Mouse (Mus musculus): ENCODE measurements at regions not wholly inside any gene's neighbourhood (a gene's known extent, or its start where the extent isn't known, plus 50 kb on each side); places are given as distances from the start of the nearest gene placed in this dataset.
"Not testable (repeated sequence)": the region's sequence is repeated elsewhere in the genome, so short reads cannot be mapped to it uniquely, and the experiment has no call there.

DNA sequence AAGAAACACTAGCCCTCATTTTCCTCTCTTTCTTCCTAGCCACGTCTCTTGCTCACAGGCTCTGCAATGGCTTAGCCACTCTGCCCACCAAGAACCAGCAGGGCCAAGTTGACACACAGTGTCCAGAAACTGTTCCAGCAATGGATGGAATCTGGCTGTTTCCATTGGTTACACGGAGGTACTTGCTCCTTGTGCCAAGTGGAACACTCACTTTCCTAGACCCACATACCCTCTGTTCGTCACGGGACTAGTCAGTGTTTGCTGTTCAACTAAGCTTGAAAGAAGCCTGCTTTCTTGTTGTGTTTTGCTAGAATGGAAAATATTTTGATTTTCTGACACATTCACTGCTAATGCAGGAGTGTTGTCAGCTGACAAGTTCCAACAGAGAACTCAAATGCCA, 575.7 kb upstream of the Gulo start:
- no peak for DNase-seq

DNA sequence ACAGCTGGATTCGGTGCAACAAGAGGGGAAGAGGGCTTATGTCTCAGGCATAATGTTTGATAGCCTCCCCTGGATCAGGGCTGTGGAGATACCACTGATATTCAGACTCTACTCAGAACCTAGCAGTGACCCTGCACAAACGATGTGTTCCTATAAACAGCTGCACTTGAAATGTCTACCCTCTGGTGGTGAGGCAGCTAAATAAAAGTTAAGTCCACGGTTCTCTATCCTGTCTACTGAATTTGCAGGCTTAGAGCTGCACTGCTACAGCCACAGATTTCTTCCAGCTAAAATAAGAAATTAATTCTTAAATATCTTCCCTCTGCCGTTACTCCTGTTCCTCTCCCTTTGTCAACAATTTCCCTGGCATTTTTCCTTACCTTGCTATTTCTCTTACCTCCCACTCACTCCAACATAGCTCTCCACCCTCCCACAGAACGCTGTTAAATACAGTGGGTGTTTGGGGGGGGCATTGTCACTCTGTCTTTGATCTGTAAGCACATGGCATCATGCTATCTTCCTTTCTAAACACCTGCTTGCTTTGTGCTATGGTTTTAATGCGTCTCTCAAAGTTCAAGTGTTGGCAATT, 571.0 kb upstream of the Gulo start:
- DNase-seq: no peak

DNA sequence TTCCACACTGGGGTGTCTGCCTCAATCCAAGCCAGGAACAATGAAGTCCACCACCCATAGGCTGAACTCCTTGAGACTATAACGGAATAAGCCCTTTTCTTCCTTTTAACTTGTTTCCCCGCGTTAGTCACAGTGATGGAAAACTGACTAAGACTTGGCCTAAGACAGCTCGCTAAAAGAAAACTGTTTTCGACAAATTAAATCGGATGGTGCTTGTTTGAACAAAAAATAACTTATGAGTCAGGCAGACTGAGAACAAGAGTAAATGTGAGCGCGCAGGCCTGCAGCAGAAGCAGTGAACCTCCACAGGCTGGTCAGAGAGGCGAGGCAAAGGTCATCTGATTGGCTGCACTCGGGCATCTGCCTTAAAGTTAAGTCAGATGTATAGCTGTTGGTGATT, 557.6 kb upstream of the Gulo start:
- no peak for DNase-seq

DNA sequence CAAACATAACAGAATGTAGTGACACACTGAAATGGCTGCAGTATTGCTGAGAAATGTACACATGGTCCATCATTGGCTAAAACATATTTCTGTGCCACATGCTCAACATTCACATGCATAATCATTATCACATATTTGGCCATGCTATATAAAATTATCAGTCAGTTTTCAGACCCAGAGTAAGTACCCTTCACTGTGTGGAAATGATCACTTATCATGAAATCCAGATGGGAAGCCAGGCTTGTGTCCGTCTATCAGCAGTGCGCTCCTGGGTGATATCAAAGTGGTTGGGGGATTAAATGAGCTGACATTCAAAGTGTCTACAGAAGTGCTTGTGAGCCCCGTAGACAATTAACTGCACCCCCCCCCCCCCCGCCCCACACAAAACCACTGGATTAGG, 553.7 kb upstream of the Gulo start:
- DNase-seq: no peak

DNA sequence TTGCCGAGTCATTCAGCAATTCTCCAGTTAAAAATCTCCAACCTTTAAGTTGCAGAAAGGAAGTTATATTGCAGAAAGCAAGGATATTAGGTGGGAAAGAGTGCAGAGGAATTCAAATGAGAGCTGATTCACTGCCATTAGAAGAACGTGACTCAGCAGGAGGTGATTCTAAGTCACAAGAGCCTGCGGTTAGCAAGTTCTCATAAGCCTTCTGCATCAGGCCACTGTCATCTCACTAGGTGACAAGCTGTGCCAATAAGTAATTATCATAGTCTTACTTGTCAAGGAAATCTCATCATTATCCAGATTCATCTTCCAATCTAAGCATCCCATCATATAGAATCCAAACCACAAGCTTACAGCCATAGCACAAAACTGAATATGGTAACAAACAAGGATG, 552.7 kb upstream of the Gulo start:
- no peak for DNase-seq

DNA sequence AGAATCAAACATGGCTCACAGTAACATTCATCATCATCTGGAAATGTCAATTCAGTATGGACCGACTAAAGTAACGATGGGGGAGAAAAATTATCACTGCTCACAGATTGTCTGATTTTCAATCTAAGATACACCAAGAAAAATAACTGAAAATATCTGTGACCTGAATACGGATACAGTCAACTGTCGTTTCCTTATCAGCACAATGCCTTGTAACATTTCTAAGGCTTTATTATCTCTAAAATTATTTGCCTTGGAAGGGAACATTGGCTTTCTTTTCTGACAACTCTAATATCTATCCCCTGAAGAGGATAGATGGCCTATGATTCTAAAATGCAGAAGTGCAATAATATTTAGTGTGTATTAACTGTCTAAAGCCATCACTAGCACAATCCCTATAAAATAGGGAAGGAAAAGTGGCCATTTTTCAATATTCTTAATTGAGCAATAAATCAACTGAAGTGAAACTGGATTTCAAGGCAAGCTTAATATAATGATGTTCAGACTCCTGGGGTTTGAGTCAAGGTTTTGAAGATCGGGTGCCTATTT, 552.1 kb upstream of the Gulo start:
- DNase-seq: no peak

DNA sequence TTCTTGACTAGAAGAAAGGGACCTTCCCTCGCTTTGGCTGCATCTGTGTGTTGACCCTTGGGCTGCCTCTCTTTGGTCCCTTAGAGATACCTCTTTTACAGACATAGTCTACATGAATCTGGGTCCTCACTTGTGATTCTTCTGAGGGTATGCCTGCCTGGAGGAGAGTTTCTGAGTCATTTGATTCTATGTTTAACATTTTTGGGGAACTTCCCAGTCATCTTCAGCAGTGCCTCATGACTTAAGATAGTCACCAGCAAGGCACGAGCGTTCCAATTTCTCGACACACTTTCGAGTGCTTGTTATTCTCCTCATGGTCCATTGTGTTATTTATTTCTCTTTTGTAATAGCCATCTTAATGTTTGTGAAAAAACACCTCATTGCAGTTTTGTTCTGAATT, 549.4 kb upstream of the Gulo start:
- no peak for DNase-seq

DNA sequence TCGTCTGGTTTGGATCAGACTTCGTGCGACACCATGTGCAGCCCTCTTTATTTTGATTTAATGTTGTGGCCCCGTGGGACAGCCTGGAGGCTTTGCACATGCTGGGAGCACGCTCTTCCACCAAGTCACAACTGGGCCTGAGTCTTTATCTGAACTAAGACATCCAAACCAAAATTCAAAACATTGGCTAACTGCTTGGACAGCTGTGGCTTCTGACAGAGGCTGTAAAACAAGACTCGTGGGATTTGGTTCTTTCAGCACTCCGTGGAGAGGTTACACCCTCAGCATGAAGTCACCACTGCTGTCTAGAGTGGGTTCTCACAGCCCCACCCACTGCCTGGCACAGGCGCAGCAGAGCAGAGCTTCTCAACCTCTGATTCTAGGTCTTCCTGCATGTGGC, 548.6 kb upstream of the Gulo start:
- no peak for DNase-seq

DNA sequence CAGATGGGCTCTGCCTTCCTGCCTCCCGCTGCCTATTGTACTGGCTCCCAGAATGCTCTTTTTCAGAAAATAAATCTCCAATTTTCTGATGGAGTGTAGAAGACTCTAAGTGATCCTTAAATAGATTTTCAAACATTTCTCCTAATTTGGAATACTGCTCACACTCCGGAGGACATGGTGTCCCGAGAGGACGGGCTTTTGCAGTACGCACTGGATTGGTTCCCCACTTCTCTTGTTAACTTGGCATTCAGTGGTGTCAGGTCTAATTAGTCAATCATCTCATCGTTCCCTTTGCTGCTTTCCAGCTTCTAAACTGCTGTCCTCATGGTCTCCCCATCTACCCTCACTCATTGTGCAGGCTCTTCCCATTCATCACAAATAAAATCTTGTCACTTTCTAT, 529.5 kb upstream of the Gulo start:
- no peak for DNase-seq

DNA sequence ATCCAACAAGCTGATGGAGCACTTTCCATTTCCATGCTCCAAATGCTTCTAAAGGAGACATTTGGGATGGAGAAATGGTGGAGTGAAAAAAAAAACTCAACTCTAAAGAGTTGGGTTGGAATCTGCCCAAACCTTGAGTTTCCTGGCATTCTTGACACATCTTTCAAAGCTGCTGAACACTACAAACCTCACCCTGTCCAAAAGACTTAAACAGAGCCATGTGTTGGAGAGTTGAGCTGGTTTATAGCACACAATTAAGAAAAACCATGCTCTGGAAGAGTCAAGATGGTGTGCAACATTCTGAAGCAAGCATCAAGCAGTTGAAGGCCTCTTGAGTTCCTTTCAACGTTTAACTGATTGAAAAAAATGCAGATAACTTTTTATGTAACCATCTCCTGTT, 525.7 kb upstream of the Gulo start:
- no peak for DNase-seq

DNA sequence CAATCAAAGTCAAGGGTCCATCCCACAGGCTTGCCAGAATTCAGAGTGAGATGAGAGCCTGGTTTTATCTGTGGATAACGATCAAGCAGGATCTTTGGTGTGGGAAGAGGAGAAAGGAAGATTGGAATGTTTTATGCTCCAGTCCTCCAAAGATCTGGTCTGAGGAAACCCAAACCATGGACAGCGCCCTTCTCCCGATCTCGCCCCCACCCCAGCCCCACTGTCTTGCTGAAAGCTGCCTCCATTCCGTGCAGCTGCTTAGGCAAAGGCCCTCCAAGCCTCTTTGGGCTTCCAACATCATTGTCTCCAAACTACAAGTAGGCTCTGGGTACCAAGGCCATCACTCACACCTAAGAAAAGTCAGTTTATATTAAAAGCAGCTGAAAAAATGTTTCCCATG, 519.1 kb upstream of the Gulo start:
- DNase-seq: no peak

DNA sequence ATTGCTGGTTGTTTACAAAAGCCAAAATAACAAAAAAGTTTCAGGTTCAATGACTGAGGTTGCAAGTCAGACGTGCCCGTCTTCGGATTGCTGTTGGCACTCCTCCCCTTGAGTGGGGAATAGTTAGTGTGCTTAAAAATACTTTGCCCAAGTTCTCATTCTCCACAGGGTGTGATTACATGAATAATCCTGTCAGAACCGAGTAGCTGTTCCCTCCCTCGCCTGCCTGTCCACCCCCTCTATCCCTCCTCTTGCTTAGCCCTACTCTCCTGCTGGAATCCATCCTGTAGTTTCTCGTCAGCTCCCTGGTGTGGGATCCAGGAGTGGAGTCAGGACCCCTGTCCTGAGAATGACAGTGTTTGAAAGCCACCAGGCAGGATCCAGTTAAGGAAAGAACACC, 518.1 kb upstream of the Gulo start:
- DNase-seq: no peak

DNA sequence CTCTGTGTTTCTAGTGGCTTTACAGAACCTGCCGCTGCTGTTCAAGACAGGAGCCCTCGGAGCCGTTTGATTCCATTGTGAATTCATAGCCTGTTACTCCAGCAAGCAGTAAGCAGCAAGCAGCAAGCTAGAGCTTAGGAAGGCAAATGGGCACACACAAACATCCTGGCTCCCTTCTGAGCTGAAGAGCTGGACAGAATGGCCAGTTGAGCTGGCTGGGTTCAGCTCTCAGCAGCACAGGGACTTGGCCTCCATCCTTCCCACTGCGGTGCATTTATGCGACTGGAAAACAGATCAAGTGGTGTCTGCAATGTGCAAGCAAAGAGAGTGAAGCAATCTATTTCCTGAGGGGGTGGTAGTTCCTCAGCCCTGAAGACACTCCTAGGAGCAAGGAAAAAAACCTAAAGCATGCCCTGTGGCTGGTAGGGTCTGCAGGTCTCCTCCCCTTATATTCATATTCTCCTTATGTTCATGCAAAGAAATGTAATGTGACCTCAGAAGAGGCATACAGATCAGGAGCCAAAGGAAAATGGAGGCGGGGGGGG, 513.9 kb upstream of the Gulo start:
- DNase-seq: peak; percentile 9

DNA sequence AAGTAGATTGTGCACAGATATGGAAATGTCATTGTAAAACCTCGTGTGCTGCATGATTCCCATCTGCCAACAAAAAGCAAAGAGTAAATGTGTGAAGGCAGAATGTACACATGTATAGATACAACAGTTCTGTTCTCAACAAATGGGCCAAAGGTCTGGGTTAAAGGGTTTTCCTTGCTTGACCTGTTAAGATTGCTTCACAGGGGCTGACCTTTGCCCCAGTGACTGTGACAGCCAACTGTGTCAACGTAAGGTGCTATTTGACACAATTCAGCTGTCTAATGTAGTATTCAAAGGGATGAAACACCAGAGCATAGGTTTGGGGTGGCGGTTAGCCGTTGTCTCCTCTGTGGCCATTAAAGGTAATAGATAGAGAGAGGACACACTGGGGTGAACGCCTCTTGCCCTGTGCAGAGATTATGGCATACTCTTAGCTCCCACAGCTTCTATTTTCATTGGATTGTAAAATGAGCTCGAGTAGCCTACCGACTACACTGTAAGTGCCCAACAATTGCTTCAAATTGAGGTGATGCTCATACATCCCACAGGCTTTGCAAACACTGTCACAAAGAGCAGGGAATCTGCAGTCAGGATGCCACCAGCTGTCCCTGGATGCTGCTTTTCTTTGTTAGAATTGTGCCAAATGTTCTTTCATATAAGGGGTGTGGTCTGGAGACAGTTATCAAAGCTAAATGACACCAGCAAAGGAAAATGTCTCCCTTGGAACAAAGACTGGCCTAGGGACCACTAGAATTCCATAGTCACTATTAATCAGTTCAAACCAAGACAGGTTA, 513.0 kb upstream of the Gulo start:
- no peak for DNase-seq

DNA sequence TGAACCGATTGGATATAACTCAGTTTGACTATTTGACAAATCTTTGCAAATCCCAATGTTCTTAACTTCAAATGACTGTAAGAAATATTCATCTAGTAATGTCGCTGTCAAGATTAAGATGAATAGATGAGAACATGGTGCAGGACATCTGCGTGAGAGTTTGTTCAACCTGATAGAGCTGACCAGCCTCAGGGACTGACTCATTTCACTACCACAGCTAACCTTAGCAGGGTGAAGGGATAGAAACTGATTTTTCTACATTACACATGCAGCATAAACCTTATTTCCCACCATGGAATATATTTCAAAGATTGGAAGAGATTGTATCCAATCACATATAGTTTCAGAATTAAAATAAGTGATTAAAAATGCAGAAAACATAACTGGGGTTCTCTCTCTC, 507.8 kb upstream of the Gulo start:
- no peak for DNase-seq

DNA sequence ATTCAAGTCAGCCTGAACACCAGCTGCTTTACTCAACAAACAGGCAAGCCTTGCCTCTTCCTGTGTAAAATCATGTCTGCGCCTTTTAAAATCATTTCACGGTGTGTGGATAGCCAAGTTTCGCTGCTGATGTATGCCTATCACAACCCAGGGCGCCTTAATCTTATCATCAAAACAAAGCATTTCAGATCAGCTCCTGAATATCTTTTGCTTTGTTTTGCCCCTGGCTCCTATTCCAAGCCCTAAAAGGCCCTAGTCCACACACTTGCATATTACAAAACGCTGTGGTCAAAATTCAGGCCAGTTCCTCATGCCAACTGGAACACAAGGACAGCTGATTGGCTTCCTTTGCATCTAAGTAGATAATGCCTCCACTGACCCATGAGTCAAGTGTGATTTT, 501.7 kb upstream of the Gulo start:
- DNase-seq: peak; percentile 51

DNA sequence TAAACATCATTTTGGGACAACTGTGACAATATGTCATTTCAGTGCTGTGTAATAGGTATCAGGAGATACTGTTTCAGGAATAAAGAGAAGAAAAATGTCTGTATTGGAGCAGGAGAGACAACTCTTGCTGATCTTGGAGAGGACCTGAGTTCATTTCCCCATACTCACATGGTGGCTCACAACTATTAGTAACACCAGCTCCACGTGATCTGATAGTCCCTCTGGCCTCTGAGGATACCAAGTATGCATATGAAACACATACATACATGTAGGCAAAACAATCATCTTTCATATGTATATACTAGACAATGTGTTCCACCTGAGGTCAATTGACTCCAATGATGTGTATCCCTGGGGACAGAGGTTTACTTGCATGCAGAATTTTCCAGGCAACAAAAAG, 501.2 kb upstream of the Gulo start:
- no peak for DNase-seq

DNA sequence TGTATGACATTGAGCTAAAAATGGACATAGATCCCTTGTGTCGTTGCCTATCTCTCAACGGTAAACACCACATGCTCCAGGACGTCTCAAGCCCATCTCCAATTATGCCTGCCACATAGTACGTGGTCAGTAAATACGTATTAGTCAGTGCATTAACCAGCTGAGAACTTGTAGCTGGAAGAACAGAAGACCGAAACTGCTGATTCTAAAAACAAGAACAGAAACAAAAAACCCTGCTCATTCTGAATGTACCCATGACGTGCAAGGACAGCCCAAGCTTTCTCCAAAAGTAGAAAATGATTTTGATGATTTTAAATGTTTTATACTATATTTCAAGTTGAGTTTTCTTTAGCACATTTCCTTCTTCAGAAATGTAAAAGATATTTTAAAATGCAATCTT, 500.7 kb upstream of the Gulo start:
- no peak for DNase-seq

DNA sequence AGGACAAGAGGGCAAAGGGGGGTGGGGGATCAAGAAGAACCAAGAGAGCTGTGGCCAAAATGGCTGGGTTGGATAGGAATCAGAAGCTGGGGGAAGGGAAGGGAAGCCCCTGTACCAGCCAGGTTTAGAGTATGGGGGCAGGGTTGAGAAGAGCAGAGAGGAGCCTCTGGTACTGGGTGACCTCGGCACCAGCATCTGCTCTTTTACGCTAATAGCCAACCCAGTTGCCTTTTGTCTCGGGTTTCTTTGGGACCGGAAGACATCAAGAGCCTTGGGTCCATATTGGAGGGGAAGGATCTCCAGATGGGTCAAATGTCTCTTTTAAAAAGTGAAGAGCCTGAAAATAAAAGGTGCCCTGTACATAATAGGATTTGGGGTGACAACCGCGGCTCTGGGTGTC, 493.0 kb upstream of the Gulo start:
- no peak for DNase-seq

DNA sequence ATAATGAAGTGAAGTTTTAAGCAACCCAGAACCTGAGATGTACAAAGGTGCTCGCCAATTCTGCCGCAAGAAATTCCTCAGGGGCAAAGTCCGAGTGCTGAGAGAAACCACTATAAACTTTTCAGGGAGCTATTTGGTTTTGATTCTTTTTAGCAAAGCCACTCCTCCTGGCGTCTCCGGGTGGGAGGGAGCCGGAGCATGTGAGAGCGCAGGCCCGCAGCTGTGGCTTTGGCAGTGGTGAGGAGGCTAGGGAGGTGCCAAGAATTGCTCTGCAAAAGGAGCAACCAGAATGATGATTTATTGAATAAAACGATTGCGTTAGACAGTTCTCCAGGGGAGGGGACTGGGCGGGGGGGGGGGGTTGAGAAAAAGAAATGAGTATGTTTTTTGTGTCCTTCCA, 490.9 kb upstream of the Gulo start:
- peak; percentile 38 for DNase-seq

DNA sequence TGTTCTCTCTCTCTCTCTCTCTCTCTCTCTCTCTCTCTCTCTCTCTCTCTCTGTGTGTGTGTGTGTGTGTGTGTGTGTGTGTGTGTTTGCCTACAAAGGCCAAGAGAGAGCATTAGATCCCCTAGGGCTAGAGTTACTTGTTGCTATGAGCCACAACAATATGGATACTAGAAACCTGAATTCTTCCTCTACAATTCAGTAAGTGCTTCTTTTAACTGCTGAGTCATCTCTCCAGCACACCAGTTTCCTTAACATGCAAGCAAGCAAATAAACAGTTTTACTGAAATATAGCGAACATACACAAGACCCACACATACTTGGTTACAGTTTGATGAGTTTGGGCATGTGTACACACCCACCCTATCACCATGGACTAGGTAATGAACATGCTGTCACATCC, 486.1 kb upstream of the Gulo start:
- DNase-seq: no peak

DNA sequence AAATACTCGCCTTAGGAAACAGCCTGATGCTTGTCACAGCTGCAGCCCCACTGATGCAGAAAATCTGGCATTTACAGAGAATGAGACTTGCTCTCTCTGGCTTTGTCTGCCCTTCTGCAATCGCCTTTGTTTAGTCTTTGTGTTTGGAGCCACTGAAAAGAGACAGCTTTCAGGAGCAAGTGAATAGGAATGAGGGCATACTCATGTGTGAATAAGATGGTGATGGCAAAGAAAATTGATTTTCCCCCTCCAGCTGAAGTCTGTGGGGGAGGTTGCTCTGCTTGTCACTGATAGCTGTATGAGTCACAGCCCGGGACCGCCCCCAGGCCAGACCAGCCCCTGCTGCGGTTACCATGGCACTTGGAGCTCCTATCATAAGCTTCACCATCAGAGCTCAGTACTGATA, 485.5 kb upstream of the Gulo start:
- DNase-seq: peak; percentile 14

DNA sequence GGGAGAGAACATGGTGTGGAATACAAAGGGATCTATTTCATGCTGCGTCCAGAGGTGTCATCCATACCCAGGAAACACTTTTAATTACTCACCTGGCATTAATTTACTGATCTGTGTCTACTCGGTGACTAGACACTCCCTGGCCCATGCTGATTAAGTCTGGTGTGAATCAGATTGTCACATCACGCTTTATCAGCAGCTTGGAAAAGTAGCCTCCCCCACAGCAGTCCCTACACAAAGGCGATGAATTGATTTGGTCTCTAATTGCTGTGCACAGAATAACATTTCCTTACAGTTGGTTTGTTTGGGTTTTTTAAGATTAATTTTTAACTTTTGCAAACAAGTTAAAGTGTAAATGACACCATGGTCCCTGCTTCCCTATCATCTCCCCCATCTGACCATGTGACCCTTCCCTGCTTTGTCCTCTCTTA, 484.7 kb upstream of the Gulo start:
- no peak for DNase-seq

DNA sequence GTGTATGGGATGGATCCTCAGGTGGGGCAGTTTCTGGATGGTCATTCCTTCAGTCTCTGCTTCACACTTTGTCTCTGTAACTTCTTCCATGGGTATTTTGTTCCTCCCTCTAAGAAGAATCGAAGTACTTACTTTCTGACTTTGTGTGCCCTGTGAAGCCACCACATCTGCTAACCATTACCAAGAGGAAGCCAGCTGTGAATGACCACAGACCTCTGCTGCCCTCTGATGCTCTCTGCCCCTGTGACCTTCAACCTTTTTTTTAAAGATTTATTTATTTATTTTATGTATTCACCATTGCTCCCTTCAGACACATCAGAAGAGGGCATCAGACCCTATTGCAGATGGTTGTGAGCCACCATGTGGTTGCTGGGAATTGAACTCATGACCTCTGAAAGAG, 475.7 kb upstream of the Gulo start:
- DNase-seq: not testable (repeated sequence)

Measured in adrenal gland, adult 8-10 months (tissue).